Mouse (Mus musculus) layer of hippocampus, adult 9-11 months (tissue): ENCODE measurements at regions not wholly inside any gene's neighbourhood (a gene's known extent, or its start where the extent isn't known, plus 50 kb on each side); places are given as distances from the start of the nearest gene placed in this dataset.
A peak's percentile ranks its signal among the peaks of the same experiment; 100 is the strongest.

Source experiments
- DNase-seq: peaks from one replicate; pipeline ENCODE4 v3.0.0; 2022

GRCm38 (mm10) chr13:116243272-116243784 lies 66.2 kb downstream of the Isl1 start:
- no peak for DNase-seq

GRCm38 (mm10) chr13:116215101-116215500 lies 94.4 kb downstream of the Isl1 start:
- no peak for DNase-seq

GRCm38 (mm10) chr13:116213843-116214829 lies 95.4 kb downstream of the Isl1 start:
- DNase-seq: no peak

GRCm38 (mm10) chr13:116201177-116201920 lies 108.1 kb downstream of the Isl1 start:
- no peak for DNase-seq

GRCm38 (mm10) chr13:116187059-116187458 lies 122.4 kb downstream of the Isl1 start:
- no peak for DNase-seq

- no peak for DNase-seq
Measured at GRCm38 (mm10) chr13:116177781-116178180, 131.7 kb downstream of the Isl1 start.

- no peak for DNase-seq
Measured at GRCm38 (mm10) chr13:116174976-116175375, 134.5 kb downstream of the Isl1 start.

- no peak for DNase-seq
Measured at GRCm38 (mm10) chr13:116173866-116174265, 135.6 kb downstream of the Isl1 start.

GRCm38 (mm10) chr13:116143022-116143421 lies 166.5 kb downstream of the Isl1 start:
- no peak for DNase-seq

GRCm38 (mm10) chr13:116118664-116119063 lies 190.8 kb downstream of the Isl1 start:
- DNase-seq: no peak

GRCm38 (mm10) chr13:116111032-116111808 lies 198.3 kb downstream of the Isl1 start:
- peak; percentile 22 for DNase-seq

GRCm38 (mm10) chr13:116110578-116110977 lies 198.9 kb downstream of the Isl1 start:
- peak; percentile 16 for DNase-seq

GRCm38 (mm10) chr13:116087541-116088308 lies 221.8 kb downstream of the Isl1 start:
- no peak for DNase-seq

- no peak for DNase-seq
Measured at GRCm38 (mm10) chr13:116087140-116087539, 222.3 kb downstream of the Isl1 start.

- DNase-seq: no peak
Measured at GRCm38 (mm10) chr13:116056976-116057647, 252.4 kb downstream of the Isl1 start.

- no peak for DNase-seq
Measured at GRCm38 (mm10) chr13:116056112-116056652, 253.3 kb downstream of the Isl1 start.

GRCm38 (mm10) chr13:116036166-116036565 lies 273.3 kb downstream of the Isl1 start:
- no peak for DNase-seq

GRCm38 (mm10) chr13:116030152-116030720 lies 279.3 kb downstream of the Isl1 start:
- DNase-seq: no peak

- no peak for DNase-seq
Measured at GRCm38 (mm10) chr13:116028583-116028982, 280.9 kb downstream of the Isl1 start.

GRCm38 (mm10) chr13:116027147-116027546 lies 282.3 kb downstream of the Isl1 start:
- no peak for DNase-seq

- no peak for DNase-seq
Measured at GRCm38 (mm10) chr13:116017886-116018285, 291.6 kb downstream of the Isl1 start.
